Mouse (Mus musculus): ENCODE measurements around the gene Fam24a. TPM values are rescaled to one million over a fixed set of nuclear protein-coding genes. Genes with fewer than 3 reads are reported as not detected.

Gene Fam24a
- not detected in 2 replicates for polyA plus RNA-seq (2014; fragmentation: Nextera tagmentation; extraction: Ambion mirVana)

- Histone ChIP-seq H3K9ac (replicated peaks; ENCODE audit: low read depth, low read length) (no peak within 1 kb of the TSS), H3K4me3 (ENCODE audit: low read depth, low read length) (no peak within 1 kb of the TSS), H3K36me3 (ENCODE audit: control insufficient read depth, insufficient read depth, low read length) (no peaks in the 10 kb centered on the region), H3K27ac (ENCODE audit: low read depth, low read length) (no peak within 1 kb of the TSS), H3K9me3 (ENCODE audit: control insufficient read depth, low read length) (no peaks in the 10 kb centered on the region), H3K4me2 (ENCODE audit: low read depth, low read length) (no peak within 1 kb of the TSS), H3K4me1 (ENCODE audit: control insufficient read depth, insufficient read depth, low read length) (no peaks in the 10 kb centered on the region), H3K27me3 (ENCODE audit: control insufficient read depth, insufficient read depth, low read length) (no peaks in the 10 kb centered on the region)
- 55% methylated on average over 1 of the region's 1 CpGs for WGBS
- no peak for ATAC-seq (ENCODE audit: low read depth)
Measured at GRCm38 (mm10) chr7:131333564-131333963, at the start of gene Fam24a. Fam24a (plus strand) TSS chr7:131333864.

GRCm38 (mm10) chr7:131297151-131297550 lies 36.5 kb upstream of the Fam24a start:
- H3K9ac ChIP-seq (replicated peaks; ENCODE audit: low read depth, low read length): no peak overlapping the region
- no peaks in the 10 kb centered on the region for H3K27me3 ChIP-seq (ENCODE audit: control insufficient read depth, insufficient read depth, low read length)
- 81% methylated on average over 8 of the region's 8 CpGs for WGBS
- H3K4me1 ChIP-seq (ENCODE audit: control insufficient read depth, insufficient read depth, low read length): no peaks in the 10 kb centered on the region
- H3K36me3 ChIP-seq (ENCODE audit: control insufficient read depth, insufficient read depth, low read length): no peaks in the 10 kb centered on the region
- no peak overlapping the region for H3K4me2 ChIP-seq (ENCODE audit: low read depth, low read length)
- ATAC-seq (ENCODE audit: low read depth): no peak
- H3K27ac ChIP-seq (ENCODE audit: low read depth, low read length): no peak overlapping the region
- no peak overlapping the region for H3K4me3 ChIP-seq (ENCODE audit: low read depth, low read length)
- no peaks in the 10 kb centered on the region for H3K9me3 ChIP-seq (ENCODE audit: control insufficient read depth, low read length)

GRCm38 (mm10) chr7:131303340-131303739 lies 30.3 kb upstream of the Fam24a start:
- 76% methylated on average over 8 of the region's 8 CpGs for WGBS
- no peak for ATAC-seq (ENCODE audit: low read depth)

GRCm38 (mm10) chr7:131306733-131307132 lies 26.9 kb upstream of the Fam24a start:
- Histone ChIP-seq H3K9ac (replicated peaks; ENCODE audit: low read depth, low read length) (no peak overlapping the region), H3K9me3 (ENCODE audit: control insufficient read depth, low read length) (no peaks in the 10 kb centered on the region), H3K36me3 (ENCODE audit: control insufficient read depth, insufficient read depth, low read length) (no peaks in the 10 kb centered on the region), H3K4me3 (ENCODE audit: low read depth, low read length) (no peak overlapping the region), H3K27ac (ENCODE audit: low read depth, low read length) (no peak overlapping the region), H3K4me1 (ENCODE audit: control insufficient read depth, insufficient read depth, low read length) (no peaks in the 10 kb centered on the region), H3K4me2 (ENCODE audit: low read depth, low read length) (no peak overlapping the region), H3K27me3 (ENCODE audit: control insufficient read depth, insufficient read depth, low read length) (no peaks in the 10 kb centered on the region)
- ATAC-seq (ENCODE audit: low read depth): no peak
- whole genome bisulfite sequencing: 82% methylated on average over 5 of the region's 5 CpGs

More at GRCm38 (mm10) chr7:131303340-131303739, 30.3 kb upstream of the Fam24a start:
- Histone ChIP-seq H3K4me1 (ENCODE audit: control insufficient read depth, insufficient read depth, low read length) (no peaks in the 10 kb centered on the region), H3K4me2 (ENCODE audit: low read depth, low read length) (no peak overlapping the region), H3K36me3 (ENCODE audit: control insufficient read depth, insufficient read depth, low read length) (no peaks in the 10 kb centered on the region), H3K4me3 (ENCODE audit: low read depth, low read length) (no peak overlapping the region), H3K27ac (ENCODE audit: low read depth, low read length) (no peak overlapping the region), H3K9me3 (ENCODE audit: control insufficient read depth, low read length) (no peaks in the 10 kb centered on the region), H3K9ac (replicated peaks; ENCODE audit: low read depth, low read length) (no peak overlapping the region), H3K27me3 (ENCODE audit: control insufficient read depth, insufficient read depth, low read length) (no peaks in the 10 kb centered on the region)

- H3K4me2 ChIP-seq (ENCODE audit: low read depth, low read length): no peak overlapping the region
- no peaks in the 10 kb centered on the region for H3K27me3 ChIP-seq (ENCODE audit: control insufficient read depth, insufficient read depth, low read length)
- no peaks in the 10 kb centered on the region for H3K9me3 ChIP-seq (ENCODE audit: control insufficient read depth, low read length)
- H3K4me1 ChIP-seq (ENCODE audit: control insufficient read depth, insufficient read depth, low read length): no peaks in the 10 kb centered on the region
- no peaks in the 10 kb centered on the region for H3K36me3 ChIP-seq (ENCODE audit: control insufficient read depth, insufficient read depth, low read length)
- no peak overlapping the region for H3K4me3 ChIP-seq (ENCODE audit: low read depth, low read length)
- no peak overlapping the region for H3K9ac ChIP-seq (replicated peaks; ENCODE audit: low read depth, low read length)
- H3K27ac ChIP-seq (ENCODE audit: low read depth, low read length): no peak overlapping the region
- WGBS: 88% methylated on average over 7 of the region's 7 CpGs
- ATAC-seq (ENCODE audit: low read depth): no peak
Measured at GRCm38 (mm10) chr7:131314493-131314892, 19.2 kb upstream of the Fam24a start.

GRCm38 (mm10) chr7:131317587-131317986 lies 16.1 kb upstream of the Fam24a start:
- H3K27me3 ChIP-seq (ENCODE audit: control insufficient read depth, insufficient read depth, low read length): no peaks in the 10 kb centered on the region
- whole genome bisulfite sequencing: 77% methylated on average over 12 of the region's 12 CpGs

GRCm38 (mm10) chr7:131318340-131318739 lies 15.3 kb upstream of the Fam24a start:
- no peaks in the 10 kb centered on the region for H3K27me3 ChIP-seq (ENCODE audit: control insufficient read depth, insufficient read depth, low read length)
- H3K9me3 ChIP-seq (ENCODE audit: control insufficient read depth, low read length): no peaks in the 10 kb centered on the region
- H3K4me2 ChIP-seq (ENCODE audit: low read depth, low read length): no peak overlapping the region
- ATAC-seq (ENCODE audit: low read depth): no peak
- no peak overlapping the region for H3K4me3 ChIP-seq (ENCODE audit: low read depth, low read length)
- 88% methylated on average over 6 of the region's 7 CpGs for WGBS
- no peak overlapping the region for H3K27ac ChIP-seq (ENCODE audit: low read depth, low read length)
- no peaks in the 10 kb centered on the region for H3K36me3 ChIP-seq (ENCODE audit: control insufficient read depth, insufficient read depth, low read length)
- H3K4me1 ChIP-seq (ENCODE audit: control insufficient read depth, insufficient read depth, low read length): no peaks in the 10 kb centered on the region
- no peak overlapping the region for H3K9ac ChIP-seq (replicated peaks; ENCODE audit: low read depth, low read length)

More at GRCm38 (mm10) chr7:131317587-131317986, 16.1 kb upstream of the Fam24a start:
- Histone ChIP-seq H3K4me3 (ENCODE audit: low read depth, low read length) (no peak overlapping the region), H3K9me3 (ENCODE audit: control insufficient read depth, low read length) (no peaks in the 10 kb centered on the region), H3K9ac (replicated peaks; ENCODE audit: low read depth, low read length) (no peak overlapping the region), H3K4me2 (ENCODE audit: low read depth, low read length) (no peak overlapping the region), H3K36me3 (ENCODE audit: control insufficient read depth, insufficient read depth, low read length) (no peaks in the 10 kb centered on the region), H3K27ac (ENCODE audit: low read depth, low read length) (no peak overlapping the region), H3K4me1 (ENCODE audit: control insufficient read depth, insufficient read depth, low read length) (no peaks in the 10 kb centered on the region)
- no peak for ATAC-seq (ENCODE audit: low read depth)

- H3K27ac ChIP-seq (ENCODE audit: low read depth, low read length): no peak within 1 kb of the TSS
- ATAC-seq (ENCODE audit: low read depth): no peak
- H3K27me3 ChIP-seq (ENCODE audit: control insufficient read depth, insufficient read depth, low read length): no peaks in the 10 kb centered on the region
- WGBS: 76% methylated on average over 2 of the region's 2 CpGs
- no peak within 1 kb of the TSS for H3K9ac ChIP-seq (replicated peaks; ENCODE audit: low read depth, low read length)
- H3K4me2 ChIP-seq (ENCODE audit: low read depth, low read length): no peak within 1 kb of the TSS
- H3K9me3 ChIP-seq (ENCODE audit: control insufficient read depth, low read length): no peaks in the 10 kb centered on the region
- no peak within 1 kb of the TSS for H3K4me3 ChIP-seq (ENCODE audit: low read depth, low read length)
- H3K4me1 ChIP-seq (ENCODE audit: control insufficient read depth, insufficient read depth, low read length): no peaks in the 10 kb centered on the region
- H3K36me3 ChIP-seq (ENCODE audit: control insufficient read depth, insufficient read depth, low read length): no peaks in the 10 kb centered on the region
Measured at GRCm38 (mm10) chr7:131322192-131322591, 11.5 kb upstream of the Fam24a start, which contains the start of gene Cuzd1. Cuzd1 (minus strand) TSS chr7:131322292.

- Histone ChIP-seq H3K9me3 (ENCODE audit: control insufficient read depth, low read length) (no peaks in the 10 kb centered on the region), H3K4me3 (ENCODE audit: low read depth, low read length) (no peak overlapping the region), H3K27me3 (ENCODE audit: control insufficient read depth, insufficient read depth, low read length) (no peaks in the 10 kb centered on the region), H3K4me1 (ENCODE audit: control insufficient read depth, insufficient read depth, low read length) (no peaks in the 10 kb centered on the region), H3K9ac (replicated peaks; ENCODE audit: low read depth, low read length) (no peak overlapping the region), H3K36me3 (ENCODE audit: control insufficient read depth, insufficient read depth, low read length) (no peaks in the 10 kb centered on the region), H3K4me2 (ENCODE audit: low read depth, low read length) (no peak overlapping the region), H3K27ac (ENCODE audit: low read depth, low read length) (no peak overlapping the region)
- no peak for ATAC-seq (ENCODE audit: low read depth)
- 96% methylated on average over 5 of the region's 5 CpGs for WGBS
Measured at GRCm38 (mm10) chr7:131327054-131327453, 6.6 kb upstream of the Fam24a start.

Data from neural tube, embryonic 14.5 days (tissue).